Mouse (Mus musculus): ENCODE results near the gene Card11. TPM values are rescaled to one million over a fixed set of nuclear protein-coding genes. Genes with fewer than 3 reads are reported as not detected.

The Card11 gene
- total RNA-seq, 2 experiments from 2014 or later: 0.51 to 1.1 TPM

Small RNA genes lying within 50 kb of the gene (microRNA-seq; reads per million reads assigned to microRNA genes)
- 0 reads per million in 2 experiments for gene Gm44385

Other genes starting within 250 kb of the Card11 start
- 10 to 100 TPM; 23.1 to 26.4 TPM for gene Gna12, start 170.2 kb downstream of the Card11 start, total RNA-seq (2021)
- 1 to 10 TPM; 1.2 to 1.5 TPM for gene Sdk1, start 240.9 kb upstream of the Card11 start, total RNA-seq (2021)